Mouse (Mus musculus): ENCODE data around the gene Cmah. TPM values are rescaled to one million over a fixed set of nuclear protein-coding genes. Genes with fewer than 3 reads are reported as not detected.

The Cmah gene
- polyA plus RNA-seq (2012; rRNA removed): 0.23 TPM in 2 replicates

DNA sequence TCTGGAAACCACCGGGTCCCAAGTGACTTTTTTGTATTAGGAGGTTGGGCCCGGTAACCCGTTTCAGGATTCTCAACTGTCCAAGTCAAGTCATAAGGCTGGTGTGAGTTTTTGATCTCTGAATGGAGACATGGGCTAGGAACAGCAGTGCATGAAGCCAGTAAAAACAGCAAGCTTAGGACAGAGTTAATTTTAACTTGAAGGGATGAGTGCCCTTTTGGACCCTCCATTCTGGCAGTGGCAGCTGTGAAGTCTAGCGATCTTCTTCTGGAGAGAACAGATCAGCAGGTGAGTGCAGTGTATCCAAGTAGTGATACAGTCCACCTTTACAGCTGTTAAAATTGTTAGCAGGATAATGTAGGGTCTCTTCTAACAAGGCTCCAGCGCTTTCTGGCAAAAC, at the start of gene Cmah:
TSS of gene Cmah (plus strand) at position 204 of the 400 bp plus-strand sequence.
- Histone ChIP-seq H3K4me1 (ENCODE audit: control insufficient read depth, insufficient read depth, low read length) (no peaks in the 10 kb centered on the region), H3K27me3 (ENCODE audit: control insufficient read depth, insufficient read depth, low read length) (no peaks in the 10 kb centered on the region), H3K36me3 (ENCODE audit: control insufficient read depth, insufficient read depth, low read length) (no peaks in the 10 kb centered on the region), H3K27ac (ENCODE audit: control insufficient read depth, insufficient read depth, low read depth, low read length) (no peak within 1 kb of the TSS), H3K4me3 (ENCODE audit: control insufficient read depth, low read depth, low read length) (no peak within 1 kb of the TSS)
- no peak for TF ChIP-seq CTCF (IDR thresholded peaks at IDR 0.05; ENCODE audit: control insufficient read depth, insufficient read depth, insufficient replicate concordance, low read depth, low read length)
- TF ChIP-seq POLR2A (IDR thresholded peaks at IDR 0.05; ENCODE audit: control insufficient read depth, low read depth, low read length): no peak

DNA sequence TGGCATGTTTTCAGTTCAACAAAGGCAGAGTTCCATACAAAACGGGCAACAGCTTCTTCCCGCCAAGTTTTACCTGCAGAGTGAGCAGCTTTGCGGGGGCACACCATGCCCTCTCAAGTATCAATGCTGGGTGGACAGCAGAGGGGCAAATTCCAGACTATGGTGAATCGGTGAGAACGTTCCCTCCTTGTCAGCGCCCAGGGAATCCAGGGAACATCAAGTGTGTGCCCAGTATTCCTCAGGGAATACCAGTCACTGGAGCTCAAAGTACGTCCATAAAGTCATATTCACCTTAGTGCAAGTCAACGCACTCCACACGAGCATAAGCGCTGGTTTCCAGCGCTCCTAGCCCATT, 47.8 kb upstream of the Cmah start:
- Histone ChIP-seq H3K27me3 (ENCODE audit: control insufficient read depth, insufficient read depth, low read length) (no peaks in the 10 kb centered on the region), H3K27ac (ENCODE audit: control insufficient read depth, insufficient read depth, low read depth, low read length) (0 out of 2 replicates have a peak overlapping the region, but pooled peaks have one; percentile 5), H3K4me3 (ENCODE audit: control insufficient read depth, low read depth, low read length) (peak overlapping the region; percentile 87), H3K36me3 (ENCODE audit: control insufficient read depth, insufficient read depth, low read length) (no peaks in the 10 kb centered on the region), H3K4me1 (ENCODE audit: control insufficient read depth, insufficient read depth, low read length) (peaks cover 7% of the 10 kb centered on the region)
- no peak for TF ChIP-seq CTCF (IDR thresholded peaks at IDR 0.05; ENCODE audit: control insufficient read depth, insufficient read depth, insufficient replicate concordance, low read depth, low read length)
- TF ChIP-seq POLR2A (IDR thresholded peaks at IDR 0.05; ENCODE audit: control insufficient read depth, low read depth, low read length): no peak

DNA sequence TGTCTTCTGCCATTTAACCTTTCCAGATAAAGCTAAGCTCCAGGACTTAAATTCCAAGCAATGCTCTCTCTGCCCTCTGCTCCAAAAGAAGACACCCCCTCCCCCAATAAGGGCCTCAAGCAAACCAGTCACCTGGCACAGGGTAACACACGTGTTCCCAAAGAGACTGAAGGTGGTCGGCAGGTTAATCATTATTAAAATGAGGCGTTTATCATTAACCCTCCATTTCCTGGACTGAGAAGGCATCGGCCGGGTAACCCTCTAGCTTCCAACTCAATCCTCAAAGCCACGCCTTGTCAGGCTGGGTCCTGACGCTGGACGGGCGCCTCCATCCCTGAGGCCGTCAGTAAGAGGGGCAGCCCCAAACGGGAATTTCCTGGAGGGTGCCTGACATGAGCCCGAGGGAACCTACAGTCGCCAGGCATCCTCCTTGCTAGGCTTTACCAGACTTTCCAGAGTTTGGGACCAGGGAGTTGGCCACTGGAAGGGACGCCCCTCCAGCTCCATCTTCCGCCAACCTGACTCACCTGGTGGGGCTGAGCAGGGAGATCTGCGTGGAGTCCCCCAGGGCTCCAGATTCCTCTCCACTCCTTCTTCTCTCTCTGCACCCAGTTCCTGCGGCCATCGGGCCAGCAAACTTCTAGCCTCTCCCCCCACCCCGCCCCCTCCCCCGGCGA, 47.3 kb upstream of the Cmah start:
- TF ChIP-seq POLR2A (IDR thresholded peaks at IDR 0.05; ENCODE audit: control insufficient read depth, low read depth, low read length) (no peak), CTCF (IDR thresholded peaks at IDR 0.05; ENCODE audit: control insufficient read depth, insufficient read depth, insufficient replicate concordance, low read depth, low read length) (no peak)
- 0 out of 2 replicates have a peak overlapping the region, but pooled peaks have one; percentile 5 for H3K27ac ChIP-seq (ENCODE audit: control insufficient read depth, insufficient read depth, low read depth, low read length)
- H3K36me3 ChIP-seq (ENCODE audit: control insufficient read depth, insufficient read depth, low read length): no peaks in the 10 kb centered on the region
- peaks cover 7% of the 10 kb centered on the region for H3K4me1 ChIP-seq (ENCODE audit: control insufficient read depth, insufficient read depth, low read length)
- no peaks in the 10 kb centered on the region for H3K27me3 ChIP-seq (ENCODE audit: control insufficient read depth, insufficient read depth, low read length)
- H3K4me3 ChIP-seq (ENCODE audit: control insufficient read depth, low read depth, low read length): peak overlapping the region; percentile 87

DNA sequence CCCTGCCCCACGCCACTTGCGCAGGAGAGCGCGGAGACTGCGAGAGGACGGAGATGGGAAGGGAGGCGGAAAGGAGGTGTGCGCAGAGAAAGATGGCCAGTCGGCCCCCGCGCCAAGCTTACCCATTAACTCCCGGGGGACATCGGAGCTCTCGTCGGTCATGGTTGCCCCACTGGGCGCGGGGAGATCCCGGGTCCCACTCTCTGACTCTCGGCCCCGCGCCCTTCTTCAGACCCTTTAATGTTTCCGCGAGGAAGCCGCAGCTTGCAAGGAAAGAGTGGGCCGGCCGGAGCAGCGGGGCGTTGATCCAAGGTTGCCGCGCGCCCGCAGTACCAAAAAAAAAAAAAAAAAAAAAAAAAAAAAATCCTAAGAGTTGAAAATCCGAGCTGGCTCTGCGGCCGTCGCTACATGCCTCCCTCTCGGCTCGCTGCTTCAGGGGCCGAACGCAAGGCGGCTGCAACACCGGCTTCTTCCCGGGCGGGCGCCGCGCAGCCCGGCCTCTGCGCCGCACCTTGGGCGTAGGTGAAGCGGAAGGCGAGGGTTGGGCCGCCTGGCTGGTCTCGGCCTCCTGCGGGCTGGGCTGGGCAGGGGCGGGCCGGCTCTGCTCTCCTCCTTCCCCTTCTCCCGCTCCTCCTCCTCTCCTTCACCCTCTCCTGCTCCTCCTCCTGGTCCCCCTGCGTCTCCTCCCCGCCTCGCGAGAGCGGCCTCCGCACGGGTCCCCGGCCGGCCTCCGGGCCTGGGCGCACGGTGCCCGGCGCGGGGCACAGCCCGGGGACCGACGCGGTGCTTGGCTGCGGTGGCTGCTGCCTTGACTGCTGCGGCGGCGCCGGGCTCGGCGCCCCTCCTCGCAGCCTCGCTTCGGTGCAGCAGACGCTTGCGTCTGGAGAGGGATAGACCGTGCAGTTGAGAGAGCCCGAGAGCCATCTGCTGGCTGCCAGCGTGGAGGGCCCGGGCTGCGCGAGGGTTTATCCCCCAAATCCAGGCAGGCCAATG, 46.5 kb upstream of the Cmah start, which contains the start of gene Carmil1:
TSS of gene Carmil1 (minus strand) at position 357 of the 993 bp plus-strand sequence.
- Histone ChIP-seq H3K27ac (ENCODE audit: control insufficient read depth, insufficient read depth, low read depth, low read length) (peak within 1 kb of the TSS; percentile 88), H3K4me3 (ENCODE audit: control insufficient read depth, low read depth, low read length) (peak within 1 kb of the TSS; percentile 87), H3K4me1 (ENCODE audit: control insufficient read depth, insufficient read depth, low read length) (peaks cover 7% of the 10 kb centered on the region), H3K36me3 (ENCODE audit: control insufficient read depth, insufficient read depth, low read length) (no peaks in the 10 kb centered on the region), H3K27me3 (ENCODE audit: control insufficient read depth, insufficient read depth, low read length) (no peaks in the 10 kb centered on the region)
- peak; percentile 32; the same call in 1 of the 2 replicates for TF ChIP-seq CTCF (IDR thresholded peaks at IDR 0.05; ENCODE audit: control insufficient read depth, insufficient read depth, insufficient replicate concordance, low read depth, low read length)
- TF ChIP-seq POLR2A (IDR thresholded peaks at IDR 0.05; ENCODE audit: control insufficient read depth, low read depth, low read length): peak; percentile 32; the same call in 1 of the 2 replicates

DNA sequence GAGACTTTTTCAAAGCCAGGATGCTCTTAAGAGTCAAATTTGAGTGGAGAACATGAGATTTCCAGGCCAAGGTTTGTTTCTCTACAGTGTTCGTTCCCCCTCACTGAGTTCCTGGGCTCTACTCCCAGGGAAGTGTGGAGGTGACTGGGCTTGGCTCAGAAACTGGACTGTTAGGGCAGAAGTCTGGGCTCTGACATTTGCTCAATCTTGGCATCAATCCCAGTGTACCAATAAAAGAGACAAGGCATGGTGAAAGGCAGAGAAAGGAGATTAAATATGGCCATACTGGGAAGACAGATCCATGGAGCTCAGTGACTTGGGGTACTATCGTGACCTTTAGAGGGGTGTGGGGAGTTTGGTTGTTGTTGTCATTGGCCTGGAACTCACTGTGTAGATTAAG, 39.8 kb upstream of the Cmah start:
- no peak for TF ChIP-seq POLR2A (IDR thresholded peaks at IDR 0.05; ENCODE audit: control insufficient read depth, low read depth, low read length)
- no peak for TF ChIP-seq CTCF (IDR thresholded peaks at IDR 0.05; ENCODE audit: control insufficient read depth, insufficient read depth, insufficient replicate concordance, low read depth, low read length)
- no peaks in the 10 kb centered on the region for H3K36me3 ChIP-seq (ENCODE audit: control insufficient read depth, insufficient read depth, low read length)
- H3K27ac ChIP-seq (ENCODE audit: control insufficient read depth, insufficient read depth, low read depth, low read length): no peak overlapping the region
- H3K4me3 ChIP-seq (ENCODE audit: control insufficient read depth, low read depth, low read length): no peak overlapping the region
- no peaks in the 10 kb centered on the region for H3K4me1 ChIP-seq (ENCODE audit: control insufficient read depth, insufficient read depth, low read length)
- no peaks in the 10 kb centered on the region for H3K27me3 ChIP-seq (ENCODE audit: control insufficient read depth, insufficient read depth, low read length)

DNA sequence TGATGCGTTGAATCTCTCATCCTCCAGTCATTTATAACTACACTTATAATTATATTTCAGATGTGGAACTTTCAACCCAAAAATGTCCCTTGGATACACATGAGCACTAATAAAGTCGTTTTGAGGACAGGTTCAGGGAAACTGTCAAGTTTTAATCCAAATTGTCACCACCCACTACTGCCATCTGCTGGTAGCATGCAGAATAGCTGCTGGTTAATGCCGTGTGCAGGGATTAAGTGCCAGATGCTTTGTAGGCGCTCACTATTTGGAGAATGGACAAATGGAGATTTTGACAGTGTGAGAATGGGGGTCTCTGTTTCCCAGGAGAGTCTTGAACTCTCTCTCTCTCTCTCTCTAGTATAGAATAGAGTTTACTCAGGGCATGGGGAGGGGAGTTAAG, 30.0 kb upstream of the Cmah start:
- Histone ChIP-seq H3K27me3 (ENCODE audit: control insufficient read depth, insufficient read depth, low read length) (no peaks in the 10 kb centered on the region), H3K27ac (ENCODE audit: control insufficient read depth, insufficient read depth, low read depth, low read length) (no peak overlapping the region), H3K4me3 (ENCODE audit: control insufficient read depth, low read depth, low read length) (no peak overlapping the region), H3K36me3 (ENCODE audit: control insufficient read depth, insufficient read depth, low read length) (no peaks in the 10 kb centered on the region), H3K4me1 (ENCODE audit: control insufficient read depth, insufficient read depth, low read length) (no peaks in the 10 kb centered on the region)
- TF ChIP-seq CTCF (IDR thresholded peaks at IDR 0.05; ENCODE audit: control insufficient read depth, insufficient read depth, insufficient replicate concordance, low read depth, low read length) (peak; percentile 46; the same call in 1 of the 2 replicates), POLR2A (IDR thresholded peaks at IDR 0.05; ENCODE audit: control insufficient read depth, low read depth, low read length) (no peak)

DNA sequence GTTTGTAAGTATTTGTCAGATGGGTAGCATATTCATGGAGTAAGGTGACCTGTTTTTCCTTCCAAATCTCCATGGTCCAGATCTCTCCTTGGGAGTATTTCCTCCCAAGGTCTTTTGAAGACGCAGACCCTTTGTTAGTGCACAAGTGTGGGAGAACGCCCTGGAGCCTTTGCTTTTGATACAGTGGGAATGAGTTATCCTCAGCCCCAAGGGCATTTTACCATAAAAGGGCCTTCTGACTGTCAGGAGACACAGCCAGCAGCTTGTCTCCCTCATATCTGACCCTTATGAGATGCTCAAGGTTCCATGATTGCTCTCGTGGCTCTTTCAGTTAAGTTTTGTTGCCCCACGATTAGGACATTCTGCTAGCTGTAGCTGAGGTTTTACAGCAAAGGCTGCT, 21.7 kb upstream of the Cmah start:
- Histone ChIP-seq H3K4me1 (ENCODE audit: control insufficient read depth, insufficient read depth, low read length) (peaks cover 3% of the 10 kb centered on the region; the same call in 1 of the 2 replicates), H3K36me3 (ENCODE audit: control insufficient read depth, insufficient read depth, low read length) (no peaks in the 10 kb centered on the region), H3K27ac (ENCODE audit: control insufficient read depth, insufficient read depth, low read depth, low read length) (peak overlapping the region; percentile 13; the same call in 1 of the 2 replicates), H3K27me3 (ENCODE audit: control insufficient read depth, insufficient read depth, low read length) (no peaks in the 10 kb centered on the region), H3K4me3 (ENCODE audit: control insufficient read depth, low read depth, low read length) (no peak overlapping the region)
- TF ChIP-seq CTCF (IDR thresholded peaks at IDR 0.05; ENCODE audit: control insufficient read depth, insufficient read depth, insufficient replicate concordance, low read depth, low read length): no peak
- TF ChIP-seq POLR2A (IDR thresholded peaks at IDR 0.05; ENCODE audit: control insufficient read depth, low read depth, low read length): no peak
